Mouse (Mus musculus) fibroblast of lung, adult 2 months (primary cell): Measurements from ENCODE around the gene Krtap19-9b.

Experiments
- DNase-seq: peaks from one replicate; pipeline ENCODE4 v3.0.0-alpha.2; 2011; ENCODE audit warnings: low read depth

The Krtap19-9b gene

DNA sequence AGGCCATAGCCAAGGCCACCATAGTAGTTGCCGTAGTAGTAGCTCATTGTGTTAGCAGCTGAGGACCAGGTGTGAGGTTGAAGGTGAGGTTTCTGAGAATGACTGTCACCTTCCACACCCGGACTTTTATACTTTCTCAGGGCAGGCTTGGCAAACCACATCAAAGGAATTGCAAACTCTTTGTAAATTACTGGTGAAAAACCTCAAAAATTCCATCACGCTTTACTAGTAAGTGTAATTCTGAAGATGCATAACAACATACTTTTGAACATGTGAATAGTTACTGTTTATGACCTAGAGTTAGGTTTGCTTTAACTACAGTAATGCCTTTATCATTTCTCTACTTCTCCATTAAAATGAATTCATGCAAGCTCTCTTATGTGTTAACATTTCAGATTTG lies at the start of gene Krtap19-9b:
Krtap19-9b (minus strand) TSS at position 101 of the 400 bp plus-strand sequence.
- DNase-seq: no peak

DNA sequence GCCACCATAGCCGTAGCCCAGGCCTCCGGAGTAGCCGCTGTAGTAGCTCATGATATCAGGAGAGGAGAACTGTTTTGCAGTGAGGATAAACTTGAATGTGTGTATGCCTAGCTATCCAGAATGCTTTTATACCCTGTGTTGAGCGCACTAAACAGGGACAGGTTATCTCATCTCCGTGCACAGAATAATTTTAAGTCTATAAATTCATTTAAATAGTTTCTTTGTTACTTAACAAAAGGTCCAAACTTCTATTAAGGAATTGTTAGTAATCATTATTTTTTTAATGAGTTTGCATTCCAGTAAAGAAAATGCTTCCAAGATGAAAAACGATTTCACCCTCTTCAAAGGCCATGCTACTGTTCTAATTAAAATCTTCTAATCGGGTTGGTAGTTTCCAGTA lies 30.7 kb upstream of the Krtap19-9b start, which contains the start of gene Krtap16-3:
Krtap16-3 (minus strand) TSS at position 101 of the 400 bp plus-strand sequence.
- no peak for DNase-seq

DNA sequence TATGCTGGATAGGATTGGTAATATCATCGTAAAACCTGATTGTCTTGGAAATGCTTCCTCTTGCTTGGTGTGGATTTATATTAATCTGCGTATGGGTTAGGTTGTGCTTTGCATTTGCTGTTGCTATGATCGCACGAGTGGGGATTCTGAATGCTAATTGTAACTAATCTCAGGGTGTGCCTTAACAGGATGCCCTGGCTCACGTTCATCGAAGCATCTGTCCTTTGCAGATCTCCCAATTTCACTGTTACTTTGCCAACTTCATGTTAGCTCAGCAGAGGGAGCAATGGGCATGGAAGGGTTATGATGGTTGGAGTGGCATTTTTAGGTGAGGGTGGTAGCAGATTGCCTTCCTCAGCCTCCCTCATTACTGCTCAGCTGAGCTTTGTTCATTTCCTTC lies 9.0 kb upstream of the Krtap19-9b start:
- DNase-seq: no peak

DNA sequence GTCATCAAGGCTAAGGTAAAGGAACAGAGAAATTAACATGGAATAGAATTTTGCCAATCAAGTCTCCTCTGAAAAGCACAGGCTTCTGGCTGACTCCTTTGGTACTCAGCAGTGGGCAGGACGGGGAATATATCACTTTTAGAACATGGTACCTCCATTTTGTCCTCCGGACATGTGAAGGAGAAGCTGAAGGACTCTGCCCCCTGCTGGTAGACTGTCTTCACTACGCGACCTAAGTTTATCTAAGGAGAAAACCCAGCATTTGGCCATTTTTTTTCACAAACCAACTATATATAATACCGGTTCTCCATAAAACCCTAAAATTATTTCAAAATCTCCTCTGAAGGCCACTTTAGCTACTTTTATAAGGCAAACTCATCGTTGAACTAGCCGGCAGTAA lies 6.2 kb upstream of the Krtap19-9b start:
- DNase-seq: no peak

DNA sequence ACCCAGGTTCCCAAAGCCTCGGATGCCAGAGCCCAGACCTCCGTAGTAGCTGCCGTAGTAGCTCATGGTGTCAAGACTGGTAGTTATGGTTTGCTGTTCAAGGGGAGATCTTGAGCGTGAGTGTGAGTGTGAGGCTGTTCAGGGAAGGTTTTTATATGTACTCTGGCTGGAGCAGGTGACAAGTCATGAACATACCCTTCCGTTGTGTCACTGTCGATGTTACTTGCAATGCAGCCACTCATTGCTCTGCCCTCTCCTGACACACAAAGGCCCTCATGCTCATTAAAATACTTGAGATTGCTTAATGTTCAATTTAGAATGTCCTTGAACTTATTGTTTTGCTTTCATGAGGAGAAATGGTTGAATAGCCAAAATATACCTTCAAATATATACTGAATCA lies 35.7 kb downstream of the Krtap19-9b start, which contains the start of gene Krtap19-5:
Krtap19-5 (minus strand) TSS at position 101 of the 400 bp plus-strand sequence.
- no peak for DNase-seq

DNA sequence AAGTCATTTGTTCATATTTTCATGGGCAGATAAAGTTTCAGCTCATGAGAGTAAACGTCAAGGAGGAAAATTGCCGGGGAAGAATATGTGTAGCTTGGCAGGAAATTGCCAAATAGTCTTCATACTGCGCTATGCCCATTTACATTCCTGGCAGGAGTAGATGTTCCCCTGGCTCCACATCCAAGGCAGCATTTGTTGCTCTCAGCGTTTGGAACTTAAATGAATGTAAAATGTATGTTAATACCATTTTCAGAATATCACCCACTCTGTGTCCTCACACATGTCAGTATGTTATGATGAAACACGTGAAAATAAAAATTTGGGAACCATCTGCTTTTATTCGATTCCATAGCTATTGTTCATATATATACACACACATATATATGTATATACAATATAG lies 45.2 kb downstream of the Krtap19-9b start:
- DNase-seq: no peak

DNA sequence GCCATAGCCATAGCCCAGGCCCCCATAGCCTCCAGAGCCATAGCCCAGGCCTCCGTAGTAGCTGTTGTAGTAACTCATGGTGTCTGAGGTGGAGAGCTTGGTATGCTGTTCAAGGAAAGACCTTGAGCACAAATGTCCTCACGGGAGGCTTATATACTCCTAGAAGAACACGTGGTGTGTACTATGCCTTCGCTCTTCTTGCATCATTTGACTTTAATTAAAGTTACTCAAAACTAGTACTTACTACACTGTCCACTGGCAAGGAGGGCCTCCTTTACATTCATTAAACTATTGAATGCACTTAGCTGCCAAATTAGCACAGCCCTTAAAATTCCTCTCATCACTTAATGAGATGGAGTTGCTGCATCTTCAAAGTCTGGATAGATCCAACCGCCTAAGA lies 47.1 kb downstream of the Krtap19-9b start, which contains the start of gene Krtap19-4:
Krtap19-4 (minus strand) TSS at position 101 of the 400 bp plus-strand sequence.
- DNase-seq: no peak
